Mouse (Mus musculus) thymus, adult 2 months (tissue): Measurements from ENCODE around the gene Usp17la.

Source experiments
- CTCF ChIP-seq: fragments of 200-500 bp; IDR thresholded peaks from 2 replicates; pipeline ENCODE4 v1.5.1; 2012; ENCODE audit warnings: mild to moderate bottlenecking, control low read depth, low read length, moderate library complexity, borderline replicate concordance; ENCODE audit not compliant: control insufficient read depth, poor library complexity, insufficient read depth; ENCODE audit errors: extremely low read depth
- POLR2A ChIP-seq: fragments of 200-500 bp; IDR thresholded peaks from 2 replicates; pipeline ENCODE4 v1.6.1; 2012; ENCODE audit warnings: mild to moderate bottlenecking, low read length, control low read depth, moderate library complexity; ENCODE audit not compliant: control insufficient read depth, poor library complexity, insufficient read depth; ENCODE audit errors: extremely low read depth

DNA sequence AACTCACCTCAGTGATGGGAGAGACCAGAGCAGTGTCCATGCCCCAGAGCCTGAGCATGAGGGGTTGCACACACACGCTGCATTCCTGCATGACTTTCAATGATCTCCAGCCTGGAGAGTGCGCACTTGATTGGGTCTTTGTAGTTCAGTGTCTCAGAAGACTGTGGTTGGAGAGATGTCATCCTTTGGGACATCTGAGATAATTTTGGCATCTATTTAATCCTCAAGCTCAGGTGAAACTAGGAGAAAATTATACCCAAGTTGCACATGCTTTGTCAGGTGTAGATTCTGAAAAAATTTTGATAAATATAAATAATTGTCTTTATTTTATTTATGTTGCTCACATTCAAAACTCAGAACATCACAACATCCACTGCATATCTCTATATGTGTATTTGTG is 39.0 kb downstream of the Usp17la start, which contains the start of gene Olfr666:
- TF ChIP-seq CTCF: no peak
- TF ChIP-seq POLR2A: no peak
